8 mouse cellular contexts compared by ENCODE assay signal in the genomic region with DNA sequence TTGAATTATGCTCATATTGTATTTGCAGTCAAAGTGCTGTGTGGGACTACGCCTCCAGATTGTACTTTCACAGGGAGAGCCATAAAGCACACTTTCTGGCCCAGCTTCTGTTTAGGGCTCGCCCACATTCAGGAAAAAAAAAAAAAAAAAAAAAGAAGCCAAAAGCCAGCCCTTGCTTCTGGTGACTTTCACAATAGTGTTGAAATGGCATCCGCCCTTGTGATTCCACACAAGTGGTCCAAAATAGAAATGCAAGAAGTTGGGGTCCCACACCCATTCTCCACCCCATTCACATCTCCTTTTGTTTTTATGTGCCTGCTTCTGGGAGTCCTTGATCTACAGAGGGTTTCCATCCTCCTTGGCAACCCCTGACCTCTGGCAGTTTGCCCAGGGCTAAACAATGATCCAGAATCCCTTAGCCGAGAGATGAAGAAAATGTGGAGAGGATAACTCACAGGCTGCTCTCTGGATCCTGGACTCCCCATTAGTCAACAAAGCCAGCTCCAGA.
DNase-seq lines count a peak whose midpoint lies in the region; ATAC-seq and TF ChIP-seq lines count a peak whose summit lies in the region.

No protein-coding gene starts in this region.

- H3K4me3 ChIP-seq in hindbrain, embryonic 14.5 days (replicated peaks; ENCODE audit: low read length), result no peak overlapping the region
- H3K4me3 ChIP-seq in limb, embryonic 10.5 days, result no peak overlapping the region
- no peak overlapping the region for H3K4me3 ChIP-seq in cerebellum, adult 2 months (replicated peaks; ENCODE audit: insufficient read depth, low read depth, low read length)

- H3K9me3 ChIP-seq in hindbrain, embryonic 14.5 days (ENCODE audit: control insufficient read depth, low read length), result 0 out of 2 replicates have a peak, but pooled peaks cover 3% of the 10 kb centered on the region
- 0 out of 2 replicates have a peak, but pooled peaks cover 2% of the 10 kb centered on the region for H3K9me3 ChIP-seq in limb, embryonic 10.5 days (replicated peaks)

- no peak overlapping the region for H3K9ac ChIP-seq in hindbrain, embryonic 14.5 days

- peak; percentile 61 for DNase-seq in MN1 (ENCODE audit: low spot score)
- peak; percentile 58 to 88 for DNase-seq in adrenal gland, adult (ENCODE audit: inconsistent age in 2 of 2, low spot score in 1 of 2)
- peak; percentile 78 for DNase-seq in gastrocnemius, postnatal 25 days
- peak; percentile 71 for DNase-seq in hindbrain, embryonic 14.5 days (ENCODE audit: low spot score)
- DNase-seq in limb, embryonic 10.5 days (ENCODE audit: low spot score), result no peak
- DNase-seq in ovary, adult 18-20 months (ENCODE audit: low spot score), result peak; percentile 72
- no peak for DNase-seq in thymus, postnatal 0 days (ENCODE audit: low spot score)
- no peak for DNase-seq in cerebellum, adult 2 months

- WGBS in hindbrain, embryonic 14.5 days, result 14% methylated on average over 4 of the region's 4 CpGs
- 59% methylated on average over 4 of the region's 4 CpGs for WGBS in limb, embryonic 10.5 days
- 69% methylated on average over 4 of the region's 4 CpGs for WGBS in cerebellum, adult 2 months

- no peaks in the 10 kb centered on the region for H3K36me3 ChIP-seq in hindbrain, embryonic 14.5 days (replicated peaks; ENCODE audit: control insufficient read depth, insufficient read depth)
- H3K36me3 ChIP-seq in limb, embryonic 10.5 days, result 0 out of 2 replicates have a peak, but pooled peaks cover 1% of the 10 kb centered on the region

- H3K4me2 ChIP-seq in hindbrain, embryonic 14.5 days (replicated peaks), result no peak overlapping the region

- 0 out of 2 replicates have a peak, but pooled peaks cover 5% of the 10 kb centered on the region for H3K4me1 ChIP-seq in hindbrain, embryonic 14.5 days (replicated peaks; ENCODE audit: control insufficient read depth, insufficient read depth, low read length)
- H3K4me1 ChIP-seq in limb, embryonic 10.5 days, result peaks cover 38% of the 10 kb centered on the region
- no peaks in the 10 kb centered on the region; the same call in 1 of the 2 replicates for H3K4me1 ChIP-seq in cerebellum, adult 2 months (ENCODE audit: control insufficient read depth, insufficient read depth, low read length)

- TF ChIP-seq CTCF in cerebellum, adult 2 months (IDR thresholded peaks at IDR 0.05; ENCODE audit: borderline replicate concordance, insufficient read depth, low read depth, low read length), result no peak

- peak overlapping the region; percentile 47; the same call in 1 of the 2 replicates for H3K27ac ChIP-seq in hindbrain, embryonic 14.5 days
- peak overlapping the region; percentile 67; the same call in 1 of the 2 replicates for H3K27ac ChIP-seq in limb, embryonic 10.5 days
- no peak overlapping the region for H3K27ac ChIP-seq in cerebellum, adult 2 months (ENCODE audit: insufficient read depth, low read length)

- no peaks in the 10 kb centered on the region for H3K27me3 ChIP-seq in hindbrain, embryonic 14.5 days (ENCODE audit: control insufficient read depth, insufficient read depth, low read length)
- no peaks in the 10 kb centered on the region for H3K27me3 ChIP-seq in limb, embryonic 10.5 days (ENCODE audit: low read depth, poor library complexity, severe bottlenecking)
- no peaks in the 10 kb centered on the region; the same call in 1 of the 2 replicates for H3K27me3 ChIP-seq in cerebellum, adult 2 months (ENCODE audit: control insufficient read depth, insufficient read depth, low read length)

- peak; percentile 21; the same call in 1 of the 2 replicates for ATAC-seq in hindbrain, embryonic 14.5 days (ENCODE audit: low FRiP score)

- TF ChIP-seq POLR2A in cerebellum, adult 2 months (IDR thresholded peaks at IDR 0.05; ENCODE audit: borderline replicate concordance, insufficient read depth, low read length), result no peak

Comparison
In these comparisons a context has a peak if more than half of its experiments do, and no peak if none do; other contexts are left out.
1. DNase-seq: peak in MN1 (single experiment), adrenal gland, adult (2 of 2), gastrocnemius, postnatal 25 days (single experiment), hindbrain, embryonic 14.5 days (single experiment) and ovary, adult 18-20 months (single experiment); none in limb, embryonic 10.5 days (single experiment), thymus, postnatal 0 days (single experiment) and cerebellum, adult 2 months (0 of 2).